Mouse (Mus musculus) liver, embryonic 16.5 days (tissue): ENCODE measurements around the gene Susd3. TPM values are rescaled to one million over a fixed set of nuclear protein-coding genes. Genes with fewer than 3 reads are reported as not detected.

ENCODE experiments used
- ATAC-seq: fragments of 200-750 bp; cut with Nextera tagmentation; 2 replicates; pipeline ENCODE4 v1.8.0; 2017; ENCODE audit warnings: low read depth, mild to moderate bottlenecking, moderate number of reproducible peaks, moderate library complexity
- H3K27ac ChIP-seq: fragments of 300-500 bp; sonication (generic); 2 replicates; pipeline ENCODE4 v1.5.1; 2014; ENCODE audit warnings: mild to moderate bottlenecking, low read length
- H3K27me3 ChIP-seq: fragments of 300-500 bp; sonication (generic); 2 replicates; pipeline ENCODE4 v1.6.1; 2014; ENCODE audit warnings: low read depth, low read length, mixed read lengths; ENCODE audit not compliant: control insufficient read depth, insufficient read depth
- H3K36me3 ChIP-seq: fragments of 300-500 bp; sonication (generic); 2 replicates; pipeline ENCODE4 v1.6.1; 2014; ENCODE audit warnings: mild to moderate bottlenecking; ENCODE audit not compliant: control insufficient read depth, insufficient read depth
- H3K4me1 ChIP-seq: fragments of 300-500 bp; sonication (generic); 2 replicates; pipeline ENCODE4 v1.6.1; 2014; ENCODE audit warnings: low read depth, low read length, mixed read lengths; ENCODE audit not compliant: control insufficient read depth
- H3K4me2 ChIP-seq: fragments of 300-500 bp; sonication (generic); 2 replicates; pipeline ENCODE4 v1.6.1; 2014; ENCODE audit warnings: low read depth, low read length, mixed read lengths
- H3K4me3 ChIP-seq: fragments of 300-500 bp; sonication (generic); 2 replicates; pipeline ENCODE4 v1.5.1; 2014; ENCODE audit warnings: low read depth, mild to moderate bottlenecking, low read length
- H3K9ac ChIP-seq: fragments of 300-500 bp; sonication (generic); 2 replicates; pipeline ENCODE4 v1.6.1; 2014; ENCODE audit warnings: low read depth, low read length
- H3K9me3 ChIP-seq: fragments of 300-500 bp; sonication (generic); replicated peaks from 2 replicates; pipeline ENCODE4 v1.6.1; 2016; ENCODE audit warnings: low read length; ENCODE audit not compliant: control insufficient read depth
- WGBS: fragments of 180-500 bp; shearing (Covaris S2); extraction: QIAGEN DNeasy Blood & Tissue Kit; methylation state at CpG from one replicate; pipeline ENCODE4 v1.1.7; 2014; ENCODE audit not compliant: insufficient replicate concordance; 5-methylcytosine and 5-hydroxymethylcytosine counted together
- polyA plus RNA-seq: library from polyadenylated mRNA; unstranded; fragments of >200 nt; fragmentation: Nextera tagmentation; extraction: Ambion mirVana; gene quantifications from 2 replicates; pipeline ENCODE4 v1.2.1, GENCODE M21; 2015

Susd3 gene
- polyA plus RNA-seq, 1 experiment from 2014 or later, result 2.0 TPM

DNA sequence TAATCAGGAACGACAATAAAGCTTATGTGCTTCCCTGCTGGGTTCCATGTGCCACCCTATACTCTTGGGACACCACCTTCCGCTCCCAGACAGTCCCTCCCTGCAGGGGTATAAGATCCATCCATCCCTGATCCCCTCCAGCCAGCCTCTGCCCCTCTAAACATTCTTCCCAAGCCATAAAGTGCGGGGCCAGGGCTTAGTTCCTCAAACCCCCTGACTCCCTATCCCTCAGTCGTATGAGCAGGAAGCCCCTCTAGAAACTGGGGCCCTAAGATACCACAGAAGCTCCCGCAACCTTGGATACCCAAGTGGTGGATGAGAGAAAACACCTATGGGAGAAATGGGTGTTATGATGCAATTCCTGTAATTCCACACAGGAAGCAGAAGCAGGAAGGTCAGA, 52.3 kb downstream of the Susd3 start:
- Histone ChIP-seq H3K4me3 (no peak overlapping the region), H3K27ac (no peak overlapping the region; the same call in 1 of the 2 replicates), H3K4me1 (peaks cover 22% of the 10 kb centered on the region), H3K36me3 (peaks cover 2% of the 10 kb centered on the region; the same call in 1 of the 2 replicates), H3K9ac (no peak overlapping the region), H3K27me3 (no peaks in the 10 kb centered on the region), H3K9me3 (no peaks in the 10 kb centered on the region), H3K4me2 (no peak overlapping the region)
- ATAC-seq, result no peak
- 52% methylated on average over 5 of the region's 5 CpGs for WGBS

DNA sequence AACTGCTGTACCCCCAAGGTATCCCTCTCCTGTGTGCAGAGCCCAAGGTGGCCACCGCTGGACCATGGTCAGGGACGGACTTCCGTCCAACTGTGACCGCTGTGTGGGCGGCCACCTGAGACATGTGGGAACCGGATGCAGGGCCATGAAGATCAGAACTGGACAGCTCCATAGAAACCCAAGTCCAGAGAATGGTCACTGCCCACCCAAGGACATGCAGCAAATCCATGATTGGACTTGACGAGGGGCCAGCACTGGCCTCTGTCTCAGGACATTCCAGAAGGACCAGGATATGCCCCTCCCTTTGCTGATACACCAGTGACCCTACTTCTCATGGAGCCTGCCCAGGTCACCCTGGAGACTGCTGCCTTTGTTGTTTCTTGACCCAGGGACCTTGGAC, 52.9 kb downstream of the Susd3 start:
- Histone ChIP-seq H3K4me1 (peaks cover 22% of the 10 kb centered on the region), H3K4me3 (no peak overlapping the region), H3K9me3 (no peaks in the 10 kb centered on the region), H3K27me3 (no peaks in the 10 kb centered on the region), H3K27ac (no peak overlapping the region), H3K36me3 (peaks cover 2% of the 10 kb centered on the region; the same call in 1 of the 2 replicates), H3K4me2 (no peak overlapping the region), H3K9ac (no peak overlapping the region)
- no peak for ATAC-seq
- 66% methylated on average over 7 of the region's 7 CpGs for WGBS

DNA sequence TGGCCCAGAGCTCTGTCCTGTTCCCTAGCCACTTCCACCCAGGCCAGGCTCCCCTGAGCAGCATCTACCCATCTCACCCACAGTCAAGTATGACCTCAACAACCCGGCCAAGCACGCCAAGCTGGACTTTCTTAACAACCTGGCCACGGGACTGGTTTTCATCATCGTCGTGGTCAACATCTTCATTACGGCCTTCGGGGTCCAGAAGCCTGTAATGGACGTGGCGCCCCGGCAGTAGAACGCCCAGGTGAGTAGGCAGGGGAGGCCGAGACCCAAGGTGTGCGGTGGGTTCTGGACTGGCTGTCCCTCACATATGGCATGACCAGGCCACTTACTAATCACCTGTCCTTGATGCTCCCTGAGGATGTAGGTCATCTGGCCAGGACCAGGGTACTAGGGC, 53.7 kb downstream of the Susd3 start:
- WGBS, result 80% methylated on average over 13 of the region's 13 CpGs
- no peak for ATAC-seq
- Histone ChIP-seq H3K9ac (no peak overlapping the region), H3K4me1 (peaks cover 30% of the 10 kb centered on the region), H3K27me3 (no peaks in the 10 kb centered on the region), H3K4me3 (no peak overlapping the region), H3K27ac (no peak overlapping the region), H3K9me3 (no peaks in the 10 kb centered on the region), H3K4me2 (no peak overlapping the region), H3K36me3 (peaks cover 2% of the 10 kb centered on the region; the same call in 1 of the 2 replicates)

DNA sequence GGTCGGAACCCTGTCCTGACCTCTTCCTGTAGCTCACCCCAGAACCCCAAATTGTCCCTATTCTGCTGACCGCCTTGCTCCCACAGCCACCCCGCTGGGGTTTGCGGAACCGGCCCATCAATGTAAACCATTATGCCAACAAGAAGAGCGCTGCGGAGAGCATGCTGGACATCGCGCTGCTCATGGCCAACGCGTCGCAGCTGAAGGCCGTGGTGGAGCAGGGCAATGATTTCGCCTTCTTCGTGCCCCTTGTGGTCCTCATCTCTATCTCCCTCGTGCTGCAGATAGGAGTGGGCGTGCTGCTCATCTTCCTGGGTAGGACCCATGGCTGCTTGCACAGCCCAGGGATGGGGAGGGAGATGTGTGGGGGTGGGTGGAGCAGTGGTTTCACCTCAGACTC, 54.9 kb downstream of the Susd3 start:
- no peaks in the 10 kb centered on the region for H3K27me3 ChIP-seq
- no peak overlapping the region for H3K27ac ChIP-seq
- no peaks in the 10 kb centered on the region for H3K9me3 ChIP-seq
- WGBS, result 75% methylated on average over 17 of the region's 17 CpGs
- peaks cover 40% of the 10 kb centered on the region for H3K4me1 ChIP-seq
- H3K9ac ChIP-seq, result no peak overlapping the region
- H3K4me3 ChIP-seq, result no peak overlapping the region
- H3K36me3 ChIP-seq, result peaks cover 2% of the 10 kb centered on the region; the same call in 1 of the 2 replicates
- no peak overlapping the region for H3K4me2 ChIP-seq
- no peak for ATAC-seq

DNA sequence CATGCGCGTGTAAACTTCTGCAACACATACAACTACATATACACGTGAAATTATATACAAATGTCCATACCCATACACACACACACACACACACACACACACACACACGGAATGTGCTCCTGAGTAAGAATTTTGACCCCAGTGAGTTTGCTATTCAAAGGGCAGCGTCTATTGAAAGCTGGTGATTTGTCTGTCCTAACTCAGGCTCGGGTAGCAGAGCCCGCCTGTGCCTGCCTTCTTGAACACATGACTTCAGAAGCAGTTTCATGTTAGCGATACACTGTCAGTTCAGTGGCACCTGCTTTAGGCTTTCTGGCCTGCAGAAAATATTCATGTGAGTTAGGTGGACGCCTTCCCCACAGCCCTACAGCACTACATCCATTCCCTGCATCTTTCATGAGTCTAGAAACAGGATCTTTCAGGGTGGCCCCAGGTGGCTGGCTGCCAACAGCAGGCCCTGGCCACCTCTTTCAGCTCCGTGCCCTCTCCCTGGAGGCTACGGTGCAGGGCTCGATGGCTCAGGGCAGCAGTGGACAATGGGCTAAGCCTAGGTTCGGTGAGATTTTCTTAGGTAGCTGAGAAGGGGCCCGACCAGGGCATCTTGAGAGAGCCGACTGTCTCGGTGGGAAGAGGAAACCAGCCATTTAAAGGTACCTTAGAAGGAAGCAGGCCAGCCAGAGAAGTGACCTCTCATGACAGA, 56.2 kb downstream of the Susd3 start:
- no peak overlapping the region for H3K9ac ChIP-seq
- H3K4me1 ChIP-seq, result peaks cover 47% of the 10 kb centered on the region
- H3K27ac ChIP-seq, result peak overlapping the region; percentile 27; the same call in 1 of the 2 replicates
- H3K27me3 ChIP-seq, result no peaks in the 10 kb centered on the region
- H3K9me3 ChIP-seq, result no peaks in the 10 kb centered on the region
- no peak for ATAC-seq
- whole genome bisulfite sequencing, result 57% methylated on average over 16 of the region's 16 CpGs
- H3K4me3 ChIP-seq, result no peak overlapping the region
- H3K36me3 ChIP-seq, result peaks cover 2% of the 10 kb centered on the region; the same call in 1 of the 2 replicates
- no peak overlapping the region for H3K4me2 ChIP-seq

DNA sequence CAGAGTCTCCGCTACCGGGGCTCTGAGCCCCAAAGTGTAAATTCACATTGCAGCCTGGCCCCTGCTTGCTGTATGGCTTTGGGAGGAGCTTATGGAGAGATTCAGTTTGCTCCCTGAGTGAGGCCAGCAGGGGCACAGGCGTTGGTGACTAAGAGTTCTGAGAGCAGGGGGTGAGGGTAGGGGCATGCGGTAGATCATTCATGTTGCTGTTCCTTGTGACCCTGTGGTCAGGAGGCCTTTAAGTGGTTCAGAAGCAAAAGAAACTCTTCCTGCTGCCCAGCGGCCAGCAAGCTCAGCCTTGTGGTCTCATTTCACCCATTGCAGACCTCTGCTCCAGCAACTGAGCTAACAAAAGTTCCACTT, 56.9 kb downstream of the Susd3 start:
- Histone ChIP-seq H3K4me2 (no peak overlapping the region), H3K9me3 (no peaks in the 10 kb centered on the region), H3K27me3 (no peaks in the 10 kb centered on the region), H3K9ac (no peak overlapping the region), H3K4me3 (no peak overlapping the region), H3K4me1 (peaks cover 53% of the 10 kb centered on the region), H3K36me3 (peaks cover 2% of the 10 kb centered on the region; the same call in 1 of the 2 replicates), H3K27ac (0 out of 2 replicates have a peak overlapping the region, but pooled peaks have one; percentile 17)
- ATAC-seq, result no peak
- 28% methylated on average over 5 of the region's 5 CpGs for WGBS

DNA sequence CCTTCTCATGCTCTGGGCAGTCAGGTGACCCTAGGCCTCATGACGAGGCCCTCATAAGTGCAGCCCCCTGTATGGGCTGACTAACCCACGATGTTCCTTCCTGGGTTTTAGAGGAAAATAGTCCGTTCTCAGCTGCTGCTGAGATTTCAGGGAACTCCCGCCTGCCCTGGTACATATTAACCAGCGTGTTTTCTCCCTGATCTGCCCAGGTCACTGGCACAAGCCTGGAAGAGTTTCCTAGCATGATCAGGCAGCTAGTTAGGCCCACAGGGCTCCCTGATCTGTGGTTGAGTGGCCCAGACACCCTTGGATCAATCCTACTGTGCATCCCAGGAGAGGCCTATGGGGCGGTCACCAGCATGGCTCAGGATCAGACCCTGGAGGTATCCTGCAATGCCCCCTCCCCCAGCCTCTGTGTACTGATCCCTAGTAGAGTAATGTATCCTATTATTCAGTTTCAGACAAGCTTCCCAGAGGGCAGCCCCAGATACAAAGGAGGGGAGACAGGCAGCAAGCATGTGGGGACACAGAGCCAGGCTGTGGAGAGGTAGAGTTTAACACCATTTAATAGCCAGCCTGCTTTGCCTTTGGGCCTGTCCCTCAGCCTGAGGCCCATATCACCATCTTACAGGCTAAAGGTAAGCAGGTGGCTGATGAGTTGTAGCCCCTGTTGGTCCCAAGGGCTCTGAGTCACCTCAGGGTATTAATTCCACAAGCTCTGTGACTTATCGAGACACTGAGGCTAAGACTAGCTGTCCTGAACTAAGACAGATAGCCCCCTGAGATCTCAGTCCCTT, 57.4 kb downstream of the Susd3 start:
- Histone ChIP-seq H3K27ac (peak overlapping the region; percentile 71), H3K9ac (0 out of 2 replicates have a peak overlapping the region, but pooled peaks have one; percentile 2), H3K4me1 (peaks cover 53% of the 10 kb centered on the region), H3K27me3 (no peaks in the 10 kb centered on the region), H3K36me3 (peaks cover 2% of the 10 kb centered on the region; the same call in 1 of the 2 replicates), H3K4me3 (no peak overlapping the region), H3K9me3 (no peaks in the 10 kb centered on the region), H3K4me2 (peak overlapping the region; percentile 19; the same call in 1 of the 2 replicates)
- no peak for ATAC-seq
- WGBS, result 50% methylated on average over 7 of the region's 7 CpGs

DNA sequence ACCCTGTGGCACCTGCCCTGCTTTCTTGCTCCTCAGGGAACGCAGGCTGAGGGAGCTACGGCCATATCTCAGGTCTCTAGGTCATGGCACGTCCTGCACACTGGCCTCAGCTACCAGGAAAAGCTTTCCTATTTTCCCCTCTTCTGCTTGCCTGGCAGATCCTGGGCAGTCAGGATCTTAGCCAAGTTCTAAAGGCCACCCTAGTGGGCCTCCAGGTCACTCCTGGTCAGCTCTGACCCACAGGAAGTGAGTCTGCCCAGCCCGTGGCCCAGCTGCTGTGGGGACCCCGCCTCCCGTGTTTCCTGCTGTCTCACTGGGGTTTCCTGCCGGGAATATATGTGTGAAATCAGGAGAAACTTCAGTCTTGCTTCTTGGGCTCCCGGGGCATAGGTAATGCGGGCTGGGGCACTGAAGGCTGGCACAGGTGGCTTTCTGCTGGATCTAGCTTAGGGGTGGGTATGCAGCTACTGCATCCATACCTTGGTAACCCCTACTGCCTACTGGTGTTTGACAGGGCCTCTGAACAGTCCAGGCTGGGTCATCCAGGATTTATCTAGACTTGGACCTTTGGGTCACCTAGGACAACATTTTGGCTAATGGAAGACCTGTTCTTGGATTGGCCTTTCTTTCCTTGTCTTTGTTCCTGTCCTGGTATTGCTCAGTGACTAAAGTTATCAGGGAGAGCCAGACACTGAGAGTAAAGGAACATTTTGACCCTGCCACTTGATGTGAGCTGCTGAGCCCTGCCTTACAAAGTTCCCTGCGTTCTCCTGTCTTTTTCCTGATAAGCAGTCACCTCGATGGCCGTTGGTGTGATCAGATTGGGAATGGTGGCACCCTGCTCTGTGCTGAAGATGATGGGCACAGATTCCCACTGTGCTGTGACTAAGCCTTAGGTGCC, 58.3 kb downstream of the Susd3 start:
- H3K36me3 ChIP-seq, result no peaks in the 10 kb centered on the region
- ATAC-seq, result no peak
- WGBS, result 25% methylated on average over 12 of the region's 12 CpGs
- 0 out of 2 replicates have a peak overlapping the region, but pooled peaks have one; percentile 2 for H3K9ac ChIP-seq
- peak overlapping the region; percentile 19; the same call in 1 of the 2 replicates for H3K4me2 ChIP-seq
- no peak overlapping the region for H3K4me3 ChIP-seq
- H3K9me3 ChIP-seq, result no peaks in the 10 kb centered on the region
- H3K27ac ChIP-seq, result peak overlapping the region; percentile 71
- H3K4me1 ChIP-seq, result peaks cover 47% of the 10 kb centered on the region
- H3K27me3 ChIP-seq, result no peaks in the 10 kb centered on the region
